Mouse (Mus musculus): ENCODE results near the gene Zbed3. TPM values are rescaled to one million over a fixed set of nuclear protein-coding genes. Genes with fewer than 3 reads are reported as not detected.
A peak's percentile ranks its signal among the peaks of the same experiment; 100 is the strongest.

Gene Zbed3
- 14.5 and 16.8 TPM in 2 replicates for total RNA-seq (2015)
- total RNA-seq (2017): 2.3 and 4.6 TPM in 2 replicates

DNA sequence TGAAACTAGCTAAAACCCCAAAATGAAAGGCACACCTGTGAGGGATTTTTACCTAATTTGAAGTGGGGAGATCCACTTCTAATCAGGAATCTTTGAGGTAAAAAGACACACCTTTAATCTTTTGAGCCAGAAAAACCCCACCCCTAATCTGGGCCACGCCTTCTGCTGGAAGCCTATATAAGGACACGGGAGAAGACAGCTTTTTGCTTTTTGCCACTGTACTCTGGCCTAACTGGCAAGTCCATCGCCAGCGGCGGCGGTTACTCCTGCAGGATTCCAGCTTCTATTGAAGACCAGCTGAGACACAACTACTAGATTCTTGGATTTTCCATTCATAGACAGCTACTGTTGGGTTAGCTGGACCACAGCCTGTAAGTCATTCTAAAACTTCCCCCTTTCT, at the start of gene Zbed3:
Gene Zbed3 (plus strand): TSS at position 213 of the 400 bp plus-strand sequence.
- no peak for ATAC-seq (ENCODE audit: poor library complexity, severe bottlenecking)

GRCm38 (mm10) chr13:95278426-95279025, 44.9 kb upstream of the Zbed3 start:
- ATAC-seq (ENCODE audit: poor library complexity, severe bottlenecking): no peak

- no peak for ATAC-seq (ENCODE audit: poor library complexity, severe bottlenecking)
Observed at GRCm38 (mm10) chr13:95281740-95282673, 41.4 kb upstream of the Zbed3 start.

DNA sequence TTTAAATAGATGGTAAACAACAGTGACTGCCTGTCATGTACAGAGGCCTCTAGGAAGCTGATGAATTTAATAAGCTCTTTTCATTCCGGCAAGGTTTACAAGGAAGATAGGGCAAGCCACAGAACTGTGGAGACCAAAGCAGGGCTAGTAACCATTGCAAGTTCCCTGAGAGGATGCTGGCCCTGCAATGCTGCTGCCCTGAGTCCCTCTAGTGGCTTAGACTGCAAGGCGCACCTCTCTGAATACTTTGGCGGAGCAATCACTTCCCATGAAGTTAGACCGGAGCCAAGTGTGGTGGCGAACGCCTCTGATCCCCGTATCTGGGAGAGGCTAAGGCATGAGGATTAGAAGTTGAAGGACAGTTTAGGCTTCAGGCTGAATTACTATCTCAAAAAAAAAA, 36.4 kb upstream of the Zbed3 start:
- no peak for ATAC-seq (ENCODE audit: poor library complexity, severe bottlenecking)

- ATAC-seq (ENCODE audit: poor library complexity, severe bottlenecking): no peak
Observed at GRCm38 (mm10) chr13:95288027-95288426, 35.4 kb upstream of the Zbed3 start.

GRCm38 (mm10) chr13:95291983-95292382, 31.4 kb upstream of the Zbed3 start:
- ATAC-seq (ENCODE audit: poor library complexity, severe bottlenecking): no peak

DNA sequence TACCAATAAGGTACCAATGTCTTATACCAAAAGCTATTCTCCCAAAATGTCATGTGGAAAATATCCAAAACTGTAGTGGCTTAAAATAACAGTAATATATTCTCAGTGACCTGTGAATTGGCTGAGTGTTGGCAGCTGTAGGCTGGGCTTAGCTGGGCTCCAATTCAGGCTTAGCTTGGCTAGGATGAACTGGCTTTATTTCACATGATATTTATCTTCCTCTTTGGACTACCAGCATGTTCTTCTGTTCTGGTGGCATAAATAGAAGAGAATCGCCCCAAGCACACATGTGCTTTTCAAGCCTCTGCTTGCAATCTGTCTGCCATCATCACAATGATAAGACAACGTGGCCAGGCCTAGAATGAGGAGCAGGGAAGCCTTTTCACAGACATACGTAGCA, 23.5 kb upstream of the Zbed3 start:
- no peak for ATAC-seq (ENCODE audit: poor library complexity, severe bottlenecking)

GRCm38 (mm10) chr13:95306596-95306995, 16.8 kb upstream of the Zbed3 start:
- no peak for ATAC-seq (ENCODE audit: poor library complexity, severe bottlenecking)

GRCm38 (mm10) chr13:95307100-95307655, 16.2 kb upstream of the Zbed3 start:
- no peak for ATAC-seq (ENCODE audit: poor library complexity, severe bottlenecking)

DNA sequence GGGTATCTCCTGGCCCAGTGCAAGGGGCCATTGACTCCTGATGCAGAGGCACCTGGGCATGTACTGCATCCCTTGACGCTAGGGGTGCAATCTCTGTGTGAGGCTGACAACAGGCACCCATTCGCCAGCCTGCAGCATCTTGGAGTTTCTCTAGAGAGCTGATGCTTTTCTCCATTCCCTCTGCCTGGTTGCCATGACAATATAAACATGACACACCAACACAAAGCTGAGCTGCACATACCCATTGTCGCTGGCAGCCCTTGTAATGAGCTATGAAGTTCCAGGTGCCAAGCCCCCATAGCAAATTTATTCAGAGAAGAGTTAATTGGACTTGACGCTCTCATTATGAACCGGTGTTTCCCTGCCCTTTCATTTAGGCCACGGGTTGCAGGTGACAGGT, 11.4 kb upstream of the Zbed3 start:
- ATAC-seq (ENCODE audit: poor library complexity, severe bottlenecking): no peak

GRCm38 (mm10) chr13:95319153-95319552, 4.3 kb upstream of the Zbed3 start:
- no peak for ATAC-seq (ENCODE audit: poor library complexity, severe bottlenecking)

- ATAC-seq (ENCODE audit: poor library complexity, severe bottlenecking): no peak
Observed at GRCm38 (mm10) chr13:95320451-95320850, 3.0 kb upstream of the Zbed3 start.

- peak; percentile 53 for ATAC-seq (ENCODE audit: poor library complexity, severe bottlenecking)
Observed at GRCm38 (mm10) chr13:95323950-95324625, 676 bp downstream of the Zbed3 start.

DNA sequence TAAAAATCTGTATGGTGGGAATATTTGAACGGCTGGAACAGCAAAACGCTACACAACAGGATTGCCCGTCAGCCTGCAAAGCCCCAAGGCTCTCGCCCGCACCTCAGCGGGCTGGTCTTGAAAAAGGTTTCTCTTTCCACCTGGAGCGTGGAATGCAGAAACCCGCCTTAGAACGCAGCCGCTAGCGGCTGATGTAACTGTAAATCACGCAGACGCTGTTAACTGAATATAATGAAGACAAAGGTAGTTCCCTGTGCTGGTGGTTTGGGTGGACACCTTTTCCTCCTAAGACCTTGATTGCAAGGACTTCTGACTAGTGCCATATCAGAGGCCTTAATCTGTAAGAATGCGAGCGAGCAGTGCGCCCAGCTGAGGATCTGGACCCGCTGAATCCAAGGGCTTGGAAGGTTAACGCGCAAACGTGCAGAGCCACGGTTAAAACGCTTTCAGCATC, 1.2 kb downstream of the Zbed3 start:
- peak; percentile 51 for ATAC-seq (ENCODE audit: poor library complexity, severe bottlenecking)

DNA sequence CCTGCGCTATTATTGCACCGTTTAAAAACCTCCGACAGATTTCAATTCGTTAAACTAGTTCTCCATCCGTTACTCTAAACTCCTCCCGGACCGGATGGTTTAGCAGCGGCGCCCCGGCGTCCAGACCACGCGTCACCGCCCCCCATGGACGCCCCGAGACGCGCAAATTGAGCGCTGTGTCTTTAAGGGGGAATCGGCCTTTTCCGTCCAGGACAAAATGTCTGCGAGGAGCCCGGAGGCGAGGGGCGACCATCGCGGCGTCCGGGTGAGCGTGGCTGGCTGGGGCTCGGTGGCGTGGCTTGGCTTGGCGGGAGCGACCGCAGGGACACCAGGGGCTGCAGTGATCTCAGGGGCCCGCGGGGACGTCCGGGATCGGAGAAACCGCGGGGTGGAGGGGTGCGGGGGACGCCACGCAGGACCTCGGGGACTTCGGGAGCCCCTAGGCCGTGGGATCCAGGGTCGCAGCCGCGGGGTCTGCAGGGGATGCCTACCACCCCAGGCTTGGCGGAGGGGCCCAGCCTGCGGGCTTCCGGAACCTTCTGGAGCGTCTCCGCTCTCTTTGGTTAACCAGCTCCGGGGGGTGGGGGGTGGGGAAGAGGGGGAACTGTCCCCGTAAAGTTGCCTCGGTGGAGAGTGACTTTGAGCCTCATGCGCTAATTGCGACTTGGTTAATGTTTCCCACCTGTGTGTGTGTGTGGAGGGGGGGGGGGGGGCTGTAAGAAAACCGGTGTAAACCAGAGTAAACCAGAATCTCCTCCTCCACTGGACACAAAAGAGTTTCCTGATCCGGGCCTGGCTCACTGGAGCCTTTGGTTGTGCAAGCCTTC, 1.9 kb downstream of the Zbed3 start:
- peak; percentile 51 for ATAC-seq (ENCODE audit: poor library complexity, severe bottlenecking)

DNA sequence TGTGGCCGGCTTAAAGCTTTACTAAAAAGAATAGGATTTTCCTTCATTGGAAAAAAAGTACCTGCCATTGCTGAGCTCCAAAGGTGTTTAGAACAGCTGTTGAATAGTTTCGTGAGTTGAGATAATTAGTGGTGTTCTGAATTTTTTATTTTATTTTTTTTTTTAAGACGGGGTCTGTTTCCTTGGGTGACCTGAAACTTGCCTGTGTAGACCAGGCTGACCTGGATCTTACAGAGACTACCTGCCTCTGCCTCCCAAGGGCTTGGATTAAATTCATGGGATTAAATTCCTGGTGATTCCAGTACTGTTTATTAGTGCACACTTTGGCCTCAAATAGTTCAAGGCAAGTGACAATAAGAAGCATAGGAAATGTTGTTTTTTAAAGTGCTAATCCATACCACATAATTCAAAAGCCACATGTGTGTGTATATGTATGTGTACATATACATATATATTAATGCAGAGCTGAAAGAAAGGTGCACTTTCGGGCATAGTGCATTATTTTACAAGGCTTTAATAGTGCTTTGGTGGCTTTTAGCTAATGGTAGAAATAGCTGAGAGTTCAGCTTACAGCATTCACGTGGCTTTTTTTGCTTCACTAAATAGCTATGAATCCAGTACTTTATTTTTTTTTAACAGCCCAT, 2.6 kb downstream of the Zbed3 start:
- no peak for ATAC-seq (ENCODE audit: poor library complexity, severe bottlenecking)

DNA sequence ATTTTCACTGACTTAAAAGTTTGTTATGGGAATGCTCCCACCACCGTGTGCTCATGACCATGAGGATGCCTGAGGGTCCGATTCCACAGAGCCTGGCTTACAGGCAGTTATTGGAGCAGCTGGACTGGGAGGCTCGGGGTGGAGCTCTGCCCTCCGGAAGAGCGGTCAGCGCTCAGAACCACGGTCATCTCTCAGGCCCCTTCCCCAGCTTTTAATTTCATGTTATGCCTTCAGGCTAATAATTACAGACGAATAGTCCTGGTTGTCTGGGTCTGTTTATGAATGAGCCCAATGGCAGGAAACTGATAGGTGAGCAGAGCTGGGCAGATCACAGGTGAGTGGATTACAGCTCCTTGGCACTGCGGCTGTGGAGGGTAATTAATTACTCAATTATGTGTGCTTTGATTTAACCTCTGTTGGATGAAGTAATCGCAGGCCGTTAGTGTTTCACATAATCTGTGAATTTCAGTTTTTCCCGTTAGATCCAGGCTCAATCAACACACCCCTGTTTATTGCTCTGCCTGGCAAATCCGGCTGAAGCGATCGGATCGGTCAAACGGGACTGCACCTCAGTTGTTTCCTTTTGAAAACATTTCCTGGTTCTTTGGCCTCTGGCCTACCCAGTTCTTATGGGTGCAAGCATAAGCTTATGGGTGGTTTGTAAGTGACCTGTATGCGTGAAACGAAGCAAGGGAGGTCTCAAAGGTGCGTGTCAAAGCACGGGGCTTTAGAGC, 3.4 kb downstream of the Zbed3 start:
- no peak for ATAC-seq (ENCODE audit: poor library complexity, severe bottlenecking)

GRCm38 (mm10) chr13:95327345-95327741, 3.9 kb downstream of the Zbed3 start:
- no peak for ATAC-seq (ENCODE audit: poor library complexity, severe bottlenecking)

GRCm38 (mm10) chr13:95328767-95329166, 5.4 kb downstream of the Zbed3 start:
- no peak for ATAC-seq (ENCODE audit: poor library complexity, severe bottlenecking)

All from megakaryocyte, adult 5-6 weeks (primary cell).